Mouse (Mus musculus) liver, embryonic 15.5 days (tissue): Measurements from ENCODE around the gene Chst8. TPM values are rescaled to one million over a fixed set of nuclear protein-coding genes. Genes with fewer than 3 reads are reported as not detected.

ENCODE experiments used
- ATAC-seq: fragments of 200-750 bp; cut with Nextera tagmentation; 2 replicates; pipeline ENCODE4 v1.8.0; 2017; ENCODE audit warnings: moderate number of reproducible peaks, mild to moderate bottlenecking, moderate library complexity; ENCODE audit not compliant: insufficient read depth
- H3K27ac ChIP-seq: fragments of 300-500 bp; sonication (generic); replicated peaks from 2 replicates; pipeline ENCODE4 v1.5.1; 2015; ENCODE audit warnings: mild to moderate bottlenecking, inconsistent platforms
- H3K27me3 ChIP-seq: fragments of 300-500 bp; sonication (generic); 2 replicates; pipeline ENCODE4 v1.6.1; 2015; ENCODE audit warnings: mild to moderate bottlenecking, inconsistent platforms
- H3K36me3 ChIP-seq: fragments of 300-500 bp; sonication (generic); replicated peaks from 2 replicates; pipeline ENCODE4 v1.6.1; 2015; ENCODE audit warnings: moderate library complexity, mild to moderate bottlenecking, inconsistent platforms
- H3K4me1 ChIP-seq: fragments of 300-500 bp; sonication (generic); replicated peaks from 2 replicates; pipeline ENCODE4 v1.6.1; 2015; ENCODE audit warnings: inconsistent platforms
- H3K4me2 ChIP-seq: fragments of 300-500 bp; sonication (generic); 2 replicates; pipeline ENCODE4 v1.6.1; 2015; ENCODE audit warnings: moderate library complexity, mild to moderate bottlenecking, inconsistent platforms
- H3K4me3 ChIP-seq: fragments of 300-500 bp; sonication (generic); replicated peaks from 2 replicates; pipeline ENCODE4 v1.5.1; 2015; ENCODE audit warnings: mild to moderate bottlenecking, inconsistent platforms
- H3K9ac ChIP-seq: fragments of 300-500 bp; sonication (generic); 2 replicates; pipeline ENCODE4 v1.6.1; 2015; ENCODE audit warnings: moderate library complexity, mild to moderate bottlenecking, inconsistent platforms
- H3K9me3 ChIP-seq: fragments of 300-500 bp; sonication (generic); replicated peaks from 2 replicates; pipeline ENCODE4 v1.6.1; 2016; ENCODE audit warnings: inconsistent platforms
- WGBS: fragments of 180-500 bp; shearing (Covaris S2); methylation state at CpG from one replicate; pipeline ENCODE4 v1.1.7; 2015; ENCODE audit warnings: mixed read lengths; ENCODE audit not compliant: insufficient replicate concordance; 5-methylcytosine and 5-hydroxymethylcytosine counted together
- polyA plus RNA-seq: library from polyadenylated mRNA; unstranded; fragments of >200 nt; fragmentation: Nextera tagmentation; extraction: Ambion mirVana; gene quantifications from 2 replicates; pipeline ENCODE4 v1.2.1, GENCODE M21; 2015

Chst8 gene
- polyA plus RNA-seq, 1 experiment from 2014 or later: 0.69 TPM

GRCm38 (mm10) chr7:34704401-34704800, 108.1 kb downstream of the Chst8 start:
- WGBS: 50% methylated on average over 4 of the region's 4 CpGs
- Histone ChIP-seq H3K4me1 (no peaks in the 10 kb centered on the region), H3K36me3 (no peaks in the 10 kb centered on the region), H3K27ac (no peak overlapping the region), H3K4me3 (no peak overlapping the region), H3K4me2 (no peak overlapping the region), H3K27me3 (no peaks in the 10 kb centered on the region), H3K9me3 (no peaks in the 10 kb centered on the region), H3K9ac (no peak overlapping the region)
- ATAC-seq: no peak

- no peak for ATAC-seq
Observed at GRCm38 (mm10) chr7:34703437-34703836, 109.1 kb downstream of the Chst8 start.

GRCm38 (mm10) chr7:34702718-34703351, 109.7 kb downstream of the Chst8 start:
- Histone ChIP-seq H3K9ac (no peak overlapping the region), H3K4me3 (no peak overlapping the region), H3K27me3 (no peaks in the 10 kb centered on the region), H3K4me2 (no peak overlapping the region), H3K36me3 (no peaks in the 10 kb centered on the region), H3K9me3 (no peaks in the 10 kb centered on the region), H3K27ac (no peak overlapping the region), H3K4me1 (no peaks in the 10 kb centered on the region)
- ATAC-seq: no peak
- WGBS: 10% methylated on average over 11 of the region's 11 CpGs

More at GRCm38 (mm10) chr7:34703437-34703836, 109.1 kb downstream of the Chst8 start:
- Histone ChIP-seq H3K4me2 (no peak overlapping the region), H3K27ac (no peak overlapping the region), H3K4me3 (no peak overlapping the region), H3K9me3 (no peaks in the 10 kb centered on the region), H3K36me3 (no peaks in the 10 kb centered on the region), H3K9ac (no peak overlapping the region), H3K4me1 (no peaks in the 10 kb centered on the region), H3K27me3 (no peaks in the 10 kb centered on the region)
- WGBS: 48% methylated on average over 4 of the region's 4 CpGs

DNA sequence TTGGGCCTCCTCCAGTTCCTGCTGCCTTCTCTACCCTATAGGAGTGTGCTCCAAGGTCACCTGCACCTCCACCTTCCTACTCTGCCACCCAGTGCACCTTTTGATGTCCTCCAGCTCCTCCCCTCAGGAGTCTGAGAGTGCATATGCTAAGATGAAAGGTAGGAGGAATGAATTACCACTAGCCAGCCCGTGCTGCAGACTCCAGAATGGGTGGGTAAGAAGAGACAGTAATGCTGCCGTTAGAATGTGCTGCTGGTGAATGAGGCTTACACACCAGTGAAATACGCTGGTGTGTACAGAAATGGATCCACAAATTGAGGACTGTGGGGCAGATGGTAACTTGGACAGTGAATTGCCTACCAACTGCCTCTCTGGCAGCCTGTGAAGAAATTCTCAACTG, 112.6 kb downstream of the Chst8 start:
- H3K9ac ChIP-seq: no peak overlapping the region
- H3K4me3 ChIP-seq: no peak overlapping the region
- no peak overlapping the region for H3K4me2 ChIP-seq
- no peaks in the 10 kb centered on the region for H3K36me3 ChIP-seq
- WGBS: 51% methylated on average over 3 of the region's 3 CpGs
- H3K4me1 ChIP-seq: no peaks in the 10 kb centered on the region
- no peak for ATAC-seq
- no peak overlapping the region for H3K27ac ChIP-seq
- no peaks in the 10 kb centered on the region for H3K9me3 ChIP-seq
- no peaks in the 10 kb centered on the region for H3K27me3 ChIP-seq

GRCm38 (mm10) chr7:34698221-34698620, 114.3 kb downstream of the Chst8 start:
- H3K36me3 ChIP-seq: no peaks in the 10 kb centered on the region
- H3K9me3 ChIP-seq: no peaks in the 10 kb centered on the region
- H3K27me3 ChIP-seq: no peaks in the 10 kb centered on the region
- H3K4me3 ChIP-seq: no peak overlapping the region
- no peak overlapping the region for H3K9ac ChIP-seq
- H3K4me1 ChIP-seq: no peaks in the 10 kb centered on the region
- H3K27ac ChIP-seq: no peak overlapping the region
- no peak for ATAC-seq
- 76% methylated on average over 9 of the region's 9 CpGs for WGBS
- no peak overlapping the region for H3K4me2 ChIP-seq

DNA sequence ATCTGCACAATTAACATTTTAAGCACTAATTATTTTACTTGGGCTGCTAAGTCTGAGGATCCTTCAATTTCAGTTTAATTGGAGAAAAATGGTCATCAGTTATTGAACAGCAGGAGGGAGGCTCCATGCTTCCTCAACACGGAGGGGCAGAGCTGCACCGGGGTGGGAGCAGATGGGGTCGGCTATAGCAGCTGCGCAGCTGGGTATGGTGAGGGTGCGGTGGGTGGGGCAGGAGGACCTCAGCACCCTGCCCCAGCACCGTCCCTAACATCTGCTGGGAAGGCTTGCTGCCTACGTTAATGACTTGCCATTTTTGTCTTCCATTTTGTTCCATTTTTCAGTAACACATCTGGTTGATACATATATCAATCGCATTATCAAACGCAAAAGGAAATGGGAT, 116.4 kb downstream of the Chst8 start:
- Histone ChIP-seq H3K9ac (no peak overlapping the region), H3K27ac (no peak overlapping the region), H3K36me3 (no peaks in the 10 kb centered on the region), H3K9me3 (no peaks in the 10 kb centered on the region), H3K4me2 (no peak overlapping the region), H3K27me3 (no peaks in the 10 kb centered on the region), H3K4me3 (no peak overlapping the region), H3K4me1 (no peaks in the 10 kb centered on the region)
- WGBS: 56% methylated on average over 9 of the region's 9 CpGs
- no peak for ATAC-seq

DNA sequence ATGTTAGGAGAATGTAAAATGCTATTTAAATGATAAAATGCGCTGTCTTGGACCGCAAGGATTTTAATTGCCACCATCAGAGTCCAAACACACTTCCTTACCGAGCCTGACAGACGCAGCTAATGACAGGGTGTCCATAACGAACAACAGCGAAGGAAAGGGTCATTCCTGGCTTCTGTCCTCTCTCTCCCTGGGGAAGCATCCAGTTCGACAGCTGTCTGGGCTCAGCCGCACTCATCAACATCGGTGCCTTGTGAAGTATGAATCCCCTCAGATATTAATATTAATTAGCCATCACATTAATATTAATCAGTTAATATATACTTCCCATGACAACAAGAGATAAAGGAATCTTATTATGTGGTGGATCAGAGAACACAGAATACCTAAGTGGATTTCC, 117.6 kb downstream of the Chst8 start:
- H3K4me2 ChIP-seq: no peak overlapping the region
- H3K9ac ChIP-seq: no peak overlapping the region
- H3K4me1 ChIP-seq: no peaks in the 10 kb centered on the region
- no peak overlapping the region for H3K4me3 ChIP-seq
- WGBS: 79% methylated on average over 9 of the region's 9 CpGs
- no peaks in the 10 kb centered on the region for H3K9me3 ChIP-seq
- no peaks in the 10 kb centered on the region for H3K36me3 ChIP-seq
- H3K27me3 ChIP-seq: no peaks in the 10 kb centered on the region
- ATAC-seq: no peak
- no peak overlapping the region for H3K27ac ChIP-seq

DNA sequence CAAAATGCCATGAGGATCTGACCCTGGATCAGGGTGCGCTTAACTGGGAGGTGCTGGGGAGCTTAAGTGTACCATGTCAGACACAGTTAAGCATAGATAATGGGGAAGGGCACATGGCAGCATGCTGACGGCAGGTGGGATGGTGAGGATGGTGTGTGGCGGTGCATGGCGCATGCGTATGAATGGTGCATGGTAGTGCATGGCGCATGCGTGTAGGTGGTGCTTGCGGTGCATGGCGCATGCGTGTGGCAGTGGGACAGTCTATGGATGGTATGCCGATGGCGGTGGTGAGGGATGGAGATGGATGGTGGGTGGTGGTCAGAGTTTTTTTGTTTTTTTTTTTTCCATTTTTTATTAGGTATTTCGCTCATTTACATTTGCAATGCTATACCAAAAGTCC, 118.6 kb downstream of the Chst8 start:
- Histone ChIP-seq H3K27me3 (no peaks in the 10 kb centered on the region), H3K36me3 (no peaks in the 10 kb centered on the region), H3K4me1 (no peaks in the 10 kb centered on the region), H3K27ac (no peak overlapping the region), H3K4me3 (no peak overlapping the region), H3K9ac (no peak overlapping the region), H3K4me2 (no peak overlapping the region), H3K9me3 (no peaks in the 10 kb centered on the region)
- WGBS: 84% methylated on average over 13 of the region's 13 CpGs
- ATAC-seq: no peak

- H3K4me2 ChIP-seq: no peak overlapping the region
- WGBS: 73% methylated on average over 4 of the region's 4 CpGs
- no peak for ATAC-seq
Observed at GRCm38 (mm10) chr7:34693072-34693471, 119.4 kb downstream of the Chst8 start.

DNA sequence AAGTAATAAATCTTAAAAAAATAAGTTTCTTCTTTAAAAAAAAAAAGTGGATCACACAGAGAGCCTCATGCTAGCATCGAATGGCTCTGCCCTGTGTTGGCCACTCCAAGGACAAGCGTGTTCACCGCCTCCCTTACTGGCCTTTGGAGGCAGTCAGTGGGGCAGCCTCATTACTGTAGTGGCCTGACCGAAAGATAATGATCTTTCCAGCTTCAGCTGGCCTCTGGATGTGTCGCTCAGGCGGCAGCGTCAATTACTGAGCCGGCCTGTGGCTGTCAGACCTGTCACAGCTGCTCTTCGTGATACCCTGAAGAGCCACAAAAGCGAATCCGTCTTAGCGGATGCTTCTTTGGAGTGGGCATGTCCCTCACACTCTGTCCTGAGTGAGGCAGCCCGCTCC, 122.4 kb downstream of the Chst8 start:
- no peak for ATAC-seq
- no peak overlapping the region for H3K27ac ChIP-seq
- no peak overlapping the region for H3K4me3 ChIP-seq
- no peak overlapping the region for H3K4me2 ChIP-seq
- no peak overlapping the region for H3K9ac ChIP-seq
- no peaks in the 10 kb centered on the region for H3K4me1 ChIP-seq
- H3K9me3 ChIP-seq: no peaks in the 10 kb centered on the region
- no peaks in the 10 kb centered on the region for H3K36me3 ChIP-seq
- WGBS: 59% methylated on average over 13 of the region's 13 CpGs
- no peaks in the 10 kb centered on the region for H3K27me3 ChIP-seq

More at GRCm38 (mm10) chr7:34693072-34693471, 119.4 kb downstream of the Chst8 start:
- H3K9me3 ChIP-seq: no peaks in the 10 kb centered on the region
- H3K27ac ChIP-seq: no peak overlapping the region
- H3K9ac ChIP-seq: no peak overlapping the region
- no peaks in the 10 kb centered on the region for H3K4me1 ChIP-seq
- H3K36me3 ChIP-seq: no peaks in the 10 kb centered on the region
- H3K27me3 ChIP-seq: no peaks in the 10 kb centered on the region
- H3K4me3 ChIP-seq: no peak overlapping the region

DNA sequence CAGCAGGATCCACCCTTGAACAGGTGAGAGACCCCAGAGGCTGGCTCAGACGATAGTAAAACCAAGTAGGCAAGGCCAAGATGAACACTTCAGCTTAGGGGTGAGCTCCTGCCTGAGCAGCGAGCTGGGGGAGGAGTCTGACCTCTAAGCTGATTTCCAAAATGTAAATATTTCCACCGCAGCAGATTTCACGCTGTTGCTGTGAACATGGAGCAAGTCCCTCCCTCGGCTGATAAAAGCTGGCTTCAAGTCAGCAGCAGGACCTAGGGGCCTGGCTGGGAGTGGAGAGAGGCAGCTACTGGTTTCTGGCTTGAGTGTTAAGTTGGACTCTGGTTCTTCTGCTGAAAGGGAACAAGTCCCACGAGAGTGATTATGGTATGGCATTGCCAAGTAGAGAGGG, 123.5 kb downstream of the Chst8 start:
- Histone ChIP-seq H3K4me1 (no peaks in the 10 kb centered on the region), H3K27ac (no peak overlapping the region), H3K9ac (no peak overlapping the region), H3K27me3 (no peaks in the 10 kb centered on the region), H3K36me3 (no peaks in the 10 kb centered on the region), H3K4me3 (no peak overlapping the region), H3K4me2 (no peak overlapping the region), H3K9me3 (no peaks in the 10 kb centered on the region)
- WGBS: 22% methylated on average over 6 of the region's 6 CpGs
- no peak for ATAC-seq

GRCm38 (mm10) chr7:34685801-34686200, 126.7 kb downstream of the Chst8 start:
- no peak overlapping the region for H3K4me2 ChIP-seq
- H3K4me1 ChIP-seq: no peaks in the 10 kb centered on the region
- no peaks in the 10 kb centered on the region for H3K27me3 ChIP-seq
- 28% methylated on average over 7 of the region's 7 CpGs for WGBS
- no peak overlapping the region for H3K9ac ChIP-seq
- no peak overlapping the region for H3K27ac ChIP-seq
- no peak for ATAC-seq
- H3K36me3 ChIP-seq: no peaks in the 10 kb centered on the region
- H3K4me3 ChIP-seq: no peak overlapping the region
- H3K9me3 ChIP-seq: no peaks in the 10 kb centered on the region
